Mouse (Mus musculus) myocyte (in vitro differentiated cells): Measurements from ENCODE around the gene E4f1.
"Not testable (repeated sequence)": the region's sequence is repeated elsewhere in the genome, so short reads cannot be mapped to it uniquely, and the experiment has no call there.

ENCODE experiments used
- CEBPB ChIP-seq: IDR thresholded peaks from 2 replicates; pipeline ENCODE4 v1.6.1; 2011; ENCODE audit warnings: mild to moderate bottlenecking, moderate library complexity; ENCODE audit not compliant: poor library complexity, insufficient read depth, severe bottlenecking
- E2F4 ChIP-seq: IDR thresholded peaks from one replicate; pipeline ENCODE4 v1.6.1; 2011; ENCODE audit warnings: mild to moderate bottlenecking, control low read depth, moderate library complexity; ENCODE audit not compliant: insufficient read depth
- MAX ChIP-seq: IDR thresholded peaks from one replicate; pipeline ENCODE4 v1.6.1; 2011; ENCODE audit warnings: low read depth, mild to moderate bottlenecking, control low read depth
- MYOD1 ChIP-seq, 3 experiments: IDR thresholded peaks; one replicate each; pipeline ENCODE4 v1.6.1; 2011; ENCODE audit warnings: control low read depth in 2 of 3, low read depth in 2 of 3, mild to moderate bottlenecking in 2 of 3, moderate library complexity in 1 of 3; ENCODE audit not compliant: insufficient read length in 2 of 3, control insufficient read depth in 1 of 3
- MYOG ChIP-seq, 3 experiments: IDR thresholded peaks; one replicate each; pipeline ENCODE4 v1.6.1; 2011; ENCODE audit warnings: control low read depth in 2 of 3, low read depth in 2 of 3, mild to moderate bottlenecking in 2 of 3; ENCODE audit not compliant: insufficient read length in 2 of 3, control insufficient read depth in 1 of 3, insufficient read depth in 1 of 3
- POLR2A ChIP-seq: IDR thresholded peaks from one replicate; pipeline ENCODE4 v1.6.1; 2011; ENCODE audit warnings: low read depth, mild to moderate bottlenecking, control low read depth, moderate library complexity; ENCODE audit not compliant: insufficient read length
- POLR2AphosphoS2 ChIP-seq: IDR thresholded peaks from one replicate; pipeline ENCODE4 v1.6.1; 2011; ENCODE audit warnings: low read depth, control low read depth; ENCODE audit not compliant: insufficient read length
- TCF12 ChIP-seq: IDR thresholded peaks from one replicate; pipeline ENCODE4 v1.6.1; 2011; ENCODE audit warnings: mild to moderate bottlenecking, control low read depth; ENCODE audit not compliant: poor library complexity, insufficient read depth, severe bottlenecking
- TCF3 ChIP-seq: IDR thresholded peaks from one replicate; pipeline ENCODE4 v1.6.1; 2011; ENCODE audit warnings: low read depth, control low read depth; ENCODE audit not compliant: insufficient read length
- USF1 ChIP-seq: IDR thresholded peaks from one replicate; pipeline ENCODE4 v1.6.1; 2011; ENCODE audit warnings: low read depth, mild to moderate bottlenecking, control low read depth, moderate library complexity

DNA sequence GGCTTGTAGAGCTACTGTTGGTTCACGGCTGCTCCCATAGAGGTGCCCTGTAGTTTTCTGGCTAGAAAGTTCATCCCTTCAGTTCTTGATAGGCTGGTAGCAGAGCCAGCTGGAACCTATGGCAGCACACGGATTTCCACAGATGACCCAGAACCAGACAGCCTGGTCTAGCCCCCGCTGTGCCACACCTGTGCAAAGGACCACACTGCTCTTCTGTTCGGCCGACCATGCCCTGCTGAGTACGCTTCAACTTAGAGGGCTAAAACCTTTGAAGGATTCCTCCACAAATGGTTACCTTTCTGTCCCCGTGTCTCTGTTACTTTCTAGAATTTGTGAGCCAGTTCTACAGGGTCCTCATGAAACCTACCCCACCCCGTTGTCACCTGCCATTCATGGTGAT, 44.8 kb downstream of the E4f1 start:
- not testable (repeated sequence) for TF ChIP-seq POLR2A; POLR2AphosphoS2; CEBPB; TCF12; USF1; E2F4; MYOG (IDR thresholded peaks at IDR 0.05; ENCODE audit: control insufficient read depth in 1 of 3, insufficient read depth in 1 of 3, insufficient read length in 2 of 3, low read depth in 2 of 3); MAX; MYOD1 (IDR thresholded peaks at IDR 0.05; ENCODE audit: control insufficient read depth in 1 of 3, insufficient read length in 2 of 3, low read depth in 2 of 3); TCF3
